Mouse (Mus musculus) CH12.LX (cell line): ENCODE measurements around the gene Lca5l. TPM values are rescaled to one million over a fixed set of nuclear protein-coding genes. Genes with fewer than 3 reads are reported as not detected.
A peak's percentile ranks its signal among the peaks of the same experiment; 100 is the strongest.

ENCODE experiments used
- DNase-seq: peaks from one replicate; pipeline ENCODE4 v3.0.0-alpha.2; 2013; ENCODE audit errors: extremely low read depth
- H3K27ac ChIP-seq: 2 replicates; pipeline ENCODE4 v1.5.1; 2012; ENCODE audit warnings: low read depth, mild to moderate bottlenecking, control low read depth, moderate library complexity; ENCODE audit not compliant: insufficient read depth
- H3K27me3 ChIP-seq: replicated peaks from 2 replicates; pipeline ENCODE3; 2012; ENCODE audit warnings: inconsistent platforms
- H3K36me3 ChIP-seq, 2 experiments: replicated peaks in 1 of 2; 2 replicates each; pipeline versions ENCODE3 to v1.6.1; 2012; ENCODE audit warnings: inconsistent platforms in 1 of 2, low read length in 1 of 2, mild to moderate bottlenecking in 1 of 2, mixed read lengths in 1 of 2, moderate library complexity in 1 of 2; ENCODE audit not compliant: control insufficient read depth in 1 of 2, insufficient read depth in 1 of 2
- H3K4me1 ChIP-seq, 2 experiments: 2 replicates each; pipeline ENCODE4 v1.6.1; 2012; ENCODE audit warnings: inconsistent platforms in 1 of 2, moderate library complexity in 1 of 2; ENCODE audit not compliant: insufficient read depth in 2 of 2, control insufficient read depth in 1 of 2
- H3K4me2 ChIP-seq: 2 replicates; pipeline ENCODE4 v1.6.1; 2012; ENCODE audit warnings: low read depth, mild to moderate bottlenecking, control low read depth; ENCODE audit not compliant: poor library complexity, insufficient read depth, severe bottlenecking
- H3K4me3 ChIP-seq, 3 experiments: fragments of 150-350 bp in 1 of 3; sonication (generic) in 1 of 3; replicated peaks in 1 of 3; 2 replicates each; pipeline versions ENCODE3 to v1.5.1; 2011 to 2012; ENCODE audit warnings: low read depth in 2 of 3, low read length in 2 of 3, mild to moderate bottlenecking in 2 of 3, moderate library complexity in 2 of 3, control low read depth in 1 of 3, improper control_type of control experiment in 1 of 3, inconsistent platforms in 1 of 3, mixed read lengths in 1 of 3; ENCODE audit not compliant: poor library complexity in 1 of 3
- H3K79me2 ChIP-seq: replicated peaks from 2 replicates; pipeline ENCODE4 v1.6.1; 2012; ENCODE audit warnings: mild to moderate bottlenecking, moderate library complexity; ENCODE audit not compliant: control insufficient read depth, poor library complexity, insufficient read depth, severe bottlenecking; ENCODE audit errors: extremely low read depth
- H3K9ac ChIP-seq: 2 replicates; pipeline ENCODE4 v1.6.1; 2012; ENCODE audit warnings: low read depth, mild to moderate bottlenecking, control low read depth, moderate library complexity; ENCODE audit not compliant: insufficient read depth
- H3K9me3 ChIP-seq: replicated peaks from 2 replicates; pipeline ENCODE3; 2012; ENCODE audit warnings: low read length, inconsistent platforms, mixed read lengths
- BHLHE40 ChIP-seq: IDR thresholded peaks from 2 replicates; pipeline ENCODE4 v1.6.1; 2011; ENCODE audit warnings: mild to moderate bottlenecking, low read depth, low read length, improper control_type of control experiment
- CHD1 ChIP-seq: IDR thresholded peaks from 2 replicates; pipeline ENCODE4 v1.6.1; 2012; ENCODE audit warnings: low read depth, low read length, improper control_type of control experiment, inconsistent platforms
- CHD2 ChIP-seq: IDR thresholded peaks from 2 replicates; pipeline ENCODE4 v1.6.1; 2011; ENCODE audit warnings: low read length, improper control_type of control experiment
- EP300 ChIP-seq: IDR thresholded peaks from 2 replicates; pipeline ENCODE4 v1.6.1; 2011; ENCODE audit warnings: low read length, improper control_type of control experiment
- ETS1 ChIP-seq: conservative IDR thresholded peaks from 2 replicates; pipeline ENCODE4 v1.6.1; 2012; ENCODE audit warnings: low read depth, mild to moderate bottlenecking, inconsistent platforms, low read length, improper control_type of control experiment, moderate library complexity
- IRF4 ChIP-seq: IDR thresholded peaks from 2 replicates; pipeline ENCODE4 v1.6.1; 2014; ENCODE audit warnings: low read depth, mild to moderate bottlenecking, inconsistent platforms, low read length, improper control_type of control experiment
- JUND ChIP-seq: conservative IDR thresholded peaks from 2 replicates; pipeline ENCODE4 v1.6.1; 2011; ENCODE audit warnings: low read depth, low read length, improper control_type of control experiment
- KAT2A ChIP-seq: IDR thresholded peaks from 2 replicates; pipeline ENCODE4 v1.6.1; 2012; ENCODE audit warnings: low read length, improper control_type of control experiment, inconsistent platforms; ENCODE audit not compliant: insufficient replicate concordance
- MAFK ChIP-seq: IDR thresholded peaks from 2 replicates; pipeline ENCODE4 v1.6.1; 2011; ENCODE audit warnings: low read length, improper control_type of control experiment; ENCODE audit not compliant: insufficient replicate concordance
- MAX ChIP-seq: IDR thresholded peaks from 2 replicates; pipeline ENCODE4 v1.6.1; 2011; ENCODE audit warnings: low read length, improper control_type of control experiment
- MEF2A ChIP-seq: IDR thresholded peaks from 2 replicates; pipeline ENCODE4 v1.6.1; 2014; ENCODE audit warnings: low read depth, mild to moderate bottlenecking, inconsistent platforms, low read length, improper control_type of control experiment, borderline replicate concordance
- MXI1 ChIP-seq: IDR thresholded peaks from 2 replicates; pipeline ENCODE4 v1.6.1; 2011; ENCODE audit warnings: mild to moderate bottlenecking, low read depth, low read length, improper control_type of control experiment
- NELFE ChIP-seq: IDR thresholded peaks from 2 replicates; pipeline ENCODE4 v1.6.1; 2011; ENCODE audit warnings: low read depth, low read length, improper control_type of control experiment
- PAX5 ChIP-seq: IDR thresholded peaks from 2 replicates; pipeline ENCODE4 v1.6.1; 2012; ENCODE audit warnings: low read length, inconsistent platforms, mixed read lengths
- POLR2AphosphoS2 ChIP-seq: IDR thresholded peaks from 2 replicates; pipeline ENCODE4 v1.6.1; 2011; ENCODE audit warnings: low read depth, low read length, improper control_type of control experiment
- RAD21 ChIP-seq: IDR thresholded peaks from 2 replicates; pipeline ENCODE4 v1.6.1; 2011; ENCODE audit warnings: low read depth, mild to moderate bottlenecking, low read length, improper control_type of control experiment, moderate library complexity
- SIN3A ChIP-seq: IDR thresholded peaks from 2 replicates; pipeline ENCODE4 v1.6.1; 2012; ENCODE audit warnings: low read length, improper control_type of control experiment, inconsistent platforms
- SMC3 ChIP-seq: IDR thresholded peaks from 2 replicates; pipeline ENCODE4 v1.6.1; 2011; ENCODE audit warnings: low read depth, low read length, improper control_type of control experiment
- TBP ChIP-seq: conservative IDR thresholded peaks from 2 replicates; pipeline ENCODE4 v1.6.1; 2011; ENCODE audit warnings: low read depth, low read length, improper control_type of control experiment
- TCF12 ChIP-seq: IDR thresholded peaks from 2 replicates; pipeline ENCODE4 v1.6.1; 2014; ENCODE audit warnings: low read depth, mild to moderate bottlenecking, inconsistent platforms, low read length, improper control_type of control experiment
- UBTF ChIP-seq: IDR thresholded peaks from 2 replicates; pipeline ENCODE4 v1.6.1; 2012; ENCODE audit warnings: low read depth, mild to moderate bottlenecking, inconsistent platforms, low read length, improper control_type of control experiment, moderate library complexity
- USF1 ChIP-seq: IDR thresholded peaks from 2 replicates; pipeline ENCODE4 v1.6.1; 2014; ENCODE audit warnings: low read depth, mild to moderate bottlenecking, inconsistent platforms, low read length, improper control_type of control experiment
- ZMIZ1 ChIP-seq: IDR thresholded peaks from 2 replicates; pipeline ENCODE4 v1.6.1; 2012; ENCODE audit warnings: low read depth, mild to moderate bottlenecking, inconsistent platforms, low read length, improper control_type of control experiment
- ZNF384 ChIP-seq: IDR thresholded peaks from 2 replicates; pipeline ENCODE4 v1.6.1; 2012; ENCODE audit warnings: low read depth, low read length, improper control_type of control experiment, inconsistent platforms
- dilution Hi-C: fragments of 300-500 bp; cut with MboI; formaldehyde crosslinking; loops from 2 replicates; pipeline ENCODE4 v1.14.3; 2020; ENCODE audit warnings: low sequenced_read_pairs; ENCODE audit not compliant: extremely low pct_unique_long_range_greater_than_20kb, extremely low pct_ligation_motif_present
- in situ Hi-C: fragments of 300-500 bp; cut with MboI; formaldehyde crosslinking; loops from 3 replicates; pipeline ENCODE4 v1.14.3; 2019; ENCODE audit warnings: low sequenced_read_pairs, low pct_ligation_motif_present, low pct_unique_long_range_greater_than_20kb, mixed read lengths
- polyA plus RNA-seq: library from polyadenylated mRNA; unstranded; fragments of >175 nt; gene quantifications from 2 replicates; pipeline ENCODE4 v1.2.1, GENCODE M21; 2012; ENCODE audit warnings: low read depth; ENCODE audit not compliant: insufficient read length
- total RNA-seq, 2 experiments: library from RNA; depleted of rRNA; stranded (reverse); fragments of 300-350 nt in 1 of 2; fragments of >200 nt in 1 of 2; gene quantifications; 2 replicates each; pipeline ENCODE4 v1.2.3; 2012 to 2014

The Lca5l gene
- total and polyA plus RNA-seq, 3 experiments, result 0.04 to 0.33 TPM; not detected in 1

DNA sequence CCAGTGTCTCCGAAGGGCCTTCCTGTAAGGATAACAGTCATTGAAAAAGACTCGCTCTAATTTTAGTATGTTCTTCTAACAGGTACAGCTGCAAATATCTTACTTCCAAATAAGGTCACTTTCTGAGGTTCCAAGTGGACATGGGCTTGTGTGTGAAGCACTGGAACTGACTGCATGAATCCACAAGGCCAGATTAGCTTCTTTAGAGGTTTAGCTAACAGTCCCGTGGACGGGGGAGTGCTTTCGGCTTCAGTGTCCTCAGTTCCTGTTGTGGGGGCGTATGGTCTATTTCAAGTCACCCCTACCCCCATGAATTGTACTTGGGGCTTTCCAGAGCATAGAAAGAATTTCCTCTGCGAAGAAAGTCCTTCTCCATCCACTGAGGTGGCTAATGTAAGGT lies 18.8 kb upstream of the Lca5l start:
- Histone ChIP-seq H3K36me3 (no peaks in the 10 kb centered on the region), H3K9ac (no peak overlapping the region), H3K9me3 (peaks cover 8% of the 10 kb centered on the region), H3K27me3 (no peaks in the 10 kb centered on the region), H3K4me1 (peaks cover 17 to 36% of the 10 kb centered on the region in 2 experiments), H3K4me3 (no peak overlapping the region), H3K27ac (no peak overlapping the region), H3K79me2 (no peaks in the 10 kb centered on the region), H3K4me2 (no peak overlapping the region)
- TF ChIP-seq KAT2A, result 0 out of 2 replicates have a peak, but pooled peaks have one; percentile 14
- TF ChIP-seq MAX, result peak; percentile 65
- peak; percentile 44; the same call in 1 of the 2 replicates for TF ChIP-seq ZMIZ1
- no peak for TF ChIP-seq SMC3
- TF ChIP-seq ZNF384, result no peak
- TF ChIP-seq MXI1, result no peak
- TF ChIP-seq UBTF, result 0 out of 2 replicates have a peak, but pooled peaks have one; percentile 30
- TF ChIP-seq JUND, result no peak; the same call in 1 of the 2 replicates
- no peak for TF ChIP-seq NELFE
- peak; percentile 34; the same call in 1 of the 2 replicates for TF ChIP-seq ETS1
- no peak for TF ChIP-seq USF1
- TF ChIP-seq CHD1, result no peak
- 0 out of 2 replicates have a peak, but pooled peaks have one; percentile 54 for TF ChIP-seq TBP
- TF ChIP-seq BHLHE40, result peak; percentile 67
- TF ChIP-seq CHD2, result peak; percentile 51; the same call in 1 of the 2 replicates
- no peak for TF ChIP-seq POLR2AphosphoS2
- TF ChIP-seq IRF4, result no peak; the same call in 1 of the 2 replicates
- TF ChIP-seq MAFK, result 0 out of 2 replicates have a peak, but pooled peaks have one; percentile 46
- no peak for TF ChIP-seq PAX5
- TF ChIP-seq RAD21, result no peak
- peak; percentile 35; the same call in 1 of the 2 replicates for TF ChIP-seq TCF12
- no peak; the same call in 1 of the 2 replicates for TF ChIP-seq SIN3A
- TF ChIP-seq EP300, result peak; percentile 71
- peak; percentile 80; the same call in 1 of the 2 replicates for TF ChIP-seq MEF2A
- in situ Hi-C loops (no loop called here), dilution Hi-C loops (no loop called here)
- peak; percentile 74 for DNase-seq
